Mouse (Mus musculus) naive thymus-derived CD4-positive, alpha-beta T cell, adult 2 months (primary cell): ENCODE measurements around the gene Prkn.

Experiments used
- DNase-seq: peaks from one replicate; pipeline ENCODE4 v3.0.0-alpha.2; 2011; ENCODE audit warnings: low read depth

The Prkn gene

GRCm38 (mm10) chr17:10840148-10840707 is at the start of gene Prkn, which contains the start of gene Pacrg:
Gene Prkn (plus strand): TSS chr17:10840384.
Gene Pacrg (minus strand): TSS chr17:10840311.
- DNase-seq, result peak; percentile 96

GRCm38 (mm10) chr17:10791661-10792060 is 48.5 kb upstream of the Prkn start:
- no peak for DNase-seq

GRCm38 (mm10) chr17:10806692-10807091 is 33.5 kb upstream of the Prkn start:
- DNase-seq, result no peak

- DNase-seq, result no peak
Observed at GRCm38 (mm10) chr17:10807261-10807998, 32.8 kb upstream of the Prkn start.

- DNase-seq, result no peak
Observed at GRCm38 (mm10) chr17:10808571-10808970, 31.6 kb upstream of the Prkn start.

- DNase-seq, result no peak
Observed at GRCm38 (mm10) chr17:10818971-10819370, 21.2 kb upstream of the Prkn start.

GRCm38 (mm10) chr17:10840731-10841201 is 582 bp downstream of the Prkn start:
- DNase-seq, result peak; percentile 56

- no peak for DNase-seq
Observed at GRCm38 (mm10) chr17:10854207-10854606, 14.0 kb downstream of the Prkn start.

- no peak for DNase-seq
Observed at GRCm38 (mm10) chr17:10874208-10875187, 34.3 kb downstream of the Prkn start.

GRCm38 (mm10) chr17:10878986-10879385 is 38.8 kb downstream of the Prkn start:
- DNase-seq, result no peak

- DNase-seq, result no peak
Observed at GRCm38 (mm10) chr17:10882260-10882659, 42.1 kb downstream of the Prkn start.

GRCm38 (mm10) chr17:10887924-10888323 is 47.7 kb downstream of the Prkn start:
- no peak for DNase-seq

- DNase-seq, result no peak
Observed at GRCm38 (mm10) chr17:10901686-10902228, 61.6 kb downstream of the Prkn start.

GRCm38 (mm10) chr17:10936698-10937097 is 96.5 kb downstream of the Prkn start:
- DNase-seq, result no peak

- no peak for DNase-seq
Observed at GRCm38 (mm10) chr17:10937844-10938243, 97.7 kb downstream of the Prkn start.

GRCm38 (mm10) chr17:10938755-10939154 is 98.6 kb downstream of the Prkn start:
- DNase-seq, result no peak

- no peak for DNase-seq
Observed at GRCm38 (mm10) chr17:10946552-10946951, 106.4 kb downstream of the Prkn start.

GRCm38 (mm10) chr17:10947614-10948013 is 107.4 kb downstream of the Prkn start:
- DNase-seq, result no peak

- no peak for DNase-seq
Observed at GRCm38 (mm10) chr17:10959066-10959864, 119.1 kb downstream of the Prkn start.

- no peak for DNase-seq
Observed at GRCm38 (mm10) chr17:10962151-10962550, 122.0 kb downstream of the Prkn start.

GRCm38 (mm10) chr17:10982136-10982535 is 142.0 kb downstream of the Prkn start:
- DNase-seq, result no peak
